Mouse (Mus musculus) macrophage (primary cell): ENCODE measurements around the gene Vmn2r3. TPM values are rescaled to one million over a fixed set of nuclear protein-coding genes. Genes with fewer than 3 reads are reported as not detected.
"Not testable (repeated sequence)": the region's sequence is repeated elsewhere in the genome, so short reads cannot be mapped to it uniquely, and the experiment has no call there.

Source experiments
- H3K27ac ChIP-seq: fragments of 350-480 bp; formaldehyde crosslinking; 2 replicates; pipeline ENCODE4 v1.9.0; 2021
- H3K36me3 ChIP-seq: fragments of 350-480 bp; formaldehyde crosslinking; 2 replicates; pipeline ENCODE4 v1.9.0; 2021; ENCODE audit errors: inconsistent target
- H3K4me3 ChIP-seq: fragments of 350-480 bp; formaldehyde crosslinking; 2 replicates; pipeline ENCODE4 v1.9.0; 2021; ENCODE audit errors: inconsistent target
- H3K79me2 ChIP-seq: fragments of 350-480 bp; formaldehyde crosslinking; 2 replicates; pipeline ENCODE4 v1.9.0; 2021; ENCODE audit errors: inconsistent target
- WGBS: methylation state at CpG from one replicate; pipeline ENCODE4 v1.1.7; 2026; ENCODE audit warnings: inconsistent platforms; ENCODE audit not compliant: missing documents; 5-methylcytosine and 5-hydroxymethylcytosine counted together
- polyA plus RNA-seq: library from polyadenylated mRNA; stranded (reverse); fragments of 250-400 nt; gene quantifications from 3 replicates; pipeline ENCODE4 v1.2.4, GENCODE M21; 2018; ENCODE audit warnings: inconsistent platforms
- total RNA-seq, 78 experiments: library from RNA; depleted of rRNA; stranded (reverse); fragments of 250-400 nt; gene quantifications; 1 replicate in 9 of 78; 2 replicates in 24 of 78; 3 replicates in 43 of 78; 4 replicates in 2 of 78; pipeline ENCODE4 v1.2.4; 2018; ENCODE audit warnings: inconsistent platforms in 56 of 78

The Vmn2r3 gene
- not detected for total RNA-seq (2018; cell fraction: chromatin; rRNA removed)
- not detected for total RNA-seq (2018; cell fraction: cytosol; rRNA removed)
- not detected for total RNA-seq (2018; cell fraction: nucleus; rRNA removed)
- polyA plus RNA-seq, result not detected in 3 replicates

- H3K4me3 ChIP-seq, result no peak within 1 kb of the TSS
- H3K36me3 ChIP-seq, result no peaks in the 10 kb centered on the region
- WGBS, result 100% methylated on average over 1 of the region's 1 CpGs
- no peak within 1 kb of the TSS for H3K27ac ChIP-seq
- no peaks in the 10 kb centered on the region for H3K79me2 ChIP-seq
Observed at GRCm38 (mm10) chr3:64289609-64290008, at the start of gene Vmn2r3. TSS of gene Vmn2r3 (minus strand) at chr3:64289709.

DNA sequence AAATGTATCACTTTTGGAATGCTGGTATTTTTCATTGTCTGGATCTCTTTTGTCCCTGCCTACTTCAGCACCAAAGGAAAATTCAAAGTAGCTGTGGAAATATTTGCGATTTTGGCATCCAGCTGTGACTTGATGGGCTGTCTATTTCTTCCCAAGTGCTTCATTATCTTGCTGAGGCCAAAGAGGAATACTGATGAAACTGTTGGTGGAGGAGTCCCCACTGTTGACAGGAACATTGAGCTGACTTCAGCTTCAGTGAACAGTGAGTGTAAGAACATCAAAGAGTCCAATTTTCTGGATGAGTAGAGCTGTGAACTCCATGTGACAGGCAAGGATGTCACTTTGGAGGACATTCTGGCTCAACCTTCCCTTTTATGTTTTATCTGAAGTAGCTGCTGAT is 43.0 kb upstream of the Vmn2r3 start:
- H3K27ac ChIP-seq, result no peak overlapping the region
- no peaks in the 10 kb centered on the region for H3K36me3 ChIP-seq
- no peaks in the 10 kb centered on the region for H3K79me2 ChIP-seq
- no peak overlapping the region for H3K4me3 ChIP-seq
- WGBS, result 83% methylated on average over 1 of the region's 1 CpGs

DNA sequence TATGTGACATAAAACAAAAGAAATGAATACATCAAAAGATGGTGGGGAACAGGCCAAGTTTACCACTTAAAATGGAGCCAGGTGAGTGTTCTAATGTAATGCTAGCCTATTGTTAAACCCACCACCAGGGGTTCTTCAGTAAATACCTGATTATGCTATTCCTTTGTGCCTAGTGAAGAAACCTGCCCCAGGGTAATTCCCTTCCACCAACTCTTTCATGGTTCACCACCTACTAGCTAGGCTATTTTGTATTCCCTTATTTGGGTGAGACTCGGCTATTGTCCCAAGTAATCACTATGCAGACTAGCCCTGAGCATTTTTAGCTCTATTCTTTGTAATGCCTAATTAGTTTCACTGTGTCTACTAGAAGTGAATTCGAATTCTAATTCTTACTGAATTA is 32.3 kb upstream of the Vmn2r3 start:
- Histone ChIP-seq H3K4me3 (no peak overlapping the region), H3K27ac (no peak overlapping the region), H3K79me2 (no peaks in the 10 kb centered on the region), H3K36me3 (no peaks in the 10 kb centered on the region)
- 77% methylated on average over 2 of the region's 2 CpGs for WGBS

- H3K4me3 ChIP-seq, result no peak overlapping the region
- H3K36me3 ChIP-seq, result no peaks in the 10 kb centered on the region
- no peaks in the 10 kb centered on the region for H3K79me2 ChIP-seq
- no peak overlapping the region for H3K27ac ChIP-seq
Observed at GRCm38 (mm10) chr3:64306799-64307198, 17.3 kb upstream of the Vmn2r3 start.

DNA sequence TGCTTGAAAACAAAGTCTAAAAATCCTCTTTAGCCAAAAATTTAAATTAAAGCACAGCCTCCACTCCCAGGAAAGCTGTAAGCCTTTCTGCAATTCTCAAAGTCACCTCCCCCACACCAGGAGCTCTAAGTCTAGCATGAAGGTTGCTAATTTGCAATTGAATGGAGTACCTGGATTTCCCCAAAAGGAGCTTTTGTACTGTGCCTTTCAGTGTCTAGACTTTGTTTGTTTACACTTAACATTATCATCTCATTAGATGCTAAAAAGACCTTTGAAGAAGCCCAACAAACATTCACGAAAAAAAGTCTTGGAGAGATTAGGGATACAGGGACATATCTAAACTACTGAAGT is 23.8 kb downstream of the Vmn2r3 start:
- Histone ChIP-seq H3K4me3 (no peak overlapping the region), H3K36me3 (no peaks in the 10 kb centered on the region), H3K79me2 (no peaks in the 10 kb centered on the region), H3K27ac (no peak overlapping the region)
- 27% methylated on average over 1 of the region's 1 CpGs for WGBS

DNA sequence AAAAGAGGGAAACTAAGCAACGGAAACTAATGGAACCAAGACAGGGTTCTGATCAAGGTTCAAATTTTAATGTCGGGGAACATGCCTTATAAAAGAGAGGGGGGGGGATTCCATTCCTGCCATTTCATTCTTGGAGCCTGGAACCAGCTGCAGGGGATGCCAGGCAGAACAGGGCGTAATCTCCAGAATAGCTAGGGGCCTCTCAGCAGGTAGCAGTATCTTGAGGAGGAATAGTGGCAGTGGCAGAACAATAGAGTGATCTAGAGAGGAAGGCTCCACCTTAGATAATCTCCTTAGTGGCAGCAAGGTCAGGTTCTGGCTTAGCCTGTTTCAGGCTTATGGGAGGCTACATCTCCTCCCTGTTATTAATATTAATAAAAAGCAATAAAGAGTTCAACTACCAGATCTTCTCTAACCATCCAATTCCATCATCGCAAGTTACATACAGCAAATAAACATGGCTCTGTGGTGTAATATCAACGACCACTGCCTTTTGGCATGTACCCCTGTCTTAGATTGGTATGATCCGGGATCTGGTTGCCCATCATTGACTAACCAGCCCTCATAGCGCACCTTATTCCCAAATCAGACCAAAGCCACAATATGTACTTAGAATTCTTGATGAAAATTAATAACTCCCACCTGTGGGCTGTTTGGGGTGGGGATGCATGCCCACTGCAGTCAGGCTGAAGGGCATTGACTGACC is 24.3 kb downstream of the Vmn2r3 start:
- H3K36me3 ChIP-seq, H3K4me3 ChIP-seq, H3K79me2 ChIP-seq, H3K27ac ChIP-seq: not testable (repeated sequence)
- WGBS, result 40% methylated on average over 7 of the region's 7 CpGs

GRCm38 (mm10) chr3:64259582-64259981 is 29.9 kb downstream of the Vmn2r3 start:
- Histone ChIP-seq H3K27ac (no peak overlapping the region), H3K4me3 (no peak overlapping the region), H3K79me2 (no peaks in the 10 kb centered on the region), H3K36me3 (no peaks in the 10 kb centered on the region)
- 79% methylated on average over 3 of the region's 3 CpGs for WGBS

DNA sequence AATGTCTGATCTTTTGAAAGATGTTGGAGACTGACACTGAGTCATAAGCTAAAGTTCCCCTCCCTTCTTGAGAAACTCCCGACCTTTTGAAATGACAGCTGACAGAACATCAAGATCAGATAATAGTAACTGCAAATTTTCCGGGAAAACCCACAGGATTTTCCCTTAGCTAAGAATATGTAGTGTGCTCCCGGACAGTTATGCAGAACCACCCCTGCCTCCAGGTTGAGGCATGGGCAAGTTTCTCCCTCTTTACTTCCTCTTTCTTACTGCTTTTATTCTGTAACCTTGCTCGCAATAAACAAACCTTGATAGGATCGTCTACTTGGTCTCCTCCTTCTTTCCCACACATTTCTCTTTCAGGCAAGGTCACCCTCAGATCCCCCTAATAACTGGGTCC is 37.9 kb downstream of the Vmn2r3 start:
- no peaks in the 10 kb centered on the region for H3K79me2 ChIP-seq
- H3K27ac ChIP-seq, result no peak overlapping the region
- WGBS, result 84% methylated on average over 5 of the region's 5 CpGs
- no peak overlapping the region for H3K4me3 ChIP-seq
- no peaks in the 10 kb centered on the region for H3K36me3 ChIP-seq

- not testable (repeated sequence) for H3K27ac ChIP-seq, H3K4me3 ChIP-seq, H3K79me2 ChIP-seq, H3K36me3 ChIP-seq
- 77% methylated on average over 6 of the region's 6 CpGs for WGBS
Observed at GRCm38 (mm10) chr3:64250461-64250860, 39.0 kb downstream of the Vmn2r3 start.

DNA sequence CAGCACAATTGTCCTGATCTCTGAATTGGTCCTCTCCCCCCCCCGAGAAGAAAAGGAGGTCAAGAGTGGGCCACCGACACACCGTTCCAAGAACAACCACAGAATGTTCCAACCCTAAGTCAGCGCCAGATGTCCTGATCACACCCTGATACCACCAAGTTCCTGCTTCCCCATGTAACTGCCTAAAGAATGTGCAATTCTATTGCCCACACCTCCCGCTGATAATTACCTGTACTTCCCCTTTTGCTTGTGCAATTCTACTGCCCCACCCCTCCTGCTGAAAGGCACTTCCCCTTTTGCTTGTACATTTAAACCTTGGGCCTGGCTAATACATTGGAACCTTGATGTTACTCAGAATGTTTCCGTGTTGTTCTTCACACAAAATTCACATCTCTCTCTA is 54.0 kb downstream of the Vmn2r3 start:
- H3K79me2 ChIP-seq, H3K27ac ChIP-seq, H3K4me3 ChIP-seq, H3K36me3 ChIP-seq: not testable (repeated sequence)
- 26% methylated on average over 6 of the region's 6 CpGs for WGBS

DNA sequence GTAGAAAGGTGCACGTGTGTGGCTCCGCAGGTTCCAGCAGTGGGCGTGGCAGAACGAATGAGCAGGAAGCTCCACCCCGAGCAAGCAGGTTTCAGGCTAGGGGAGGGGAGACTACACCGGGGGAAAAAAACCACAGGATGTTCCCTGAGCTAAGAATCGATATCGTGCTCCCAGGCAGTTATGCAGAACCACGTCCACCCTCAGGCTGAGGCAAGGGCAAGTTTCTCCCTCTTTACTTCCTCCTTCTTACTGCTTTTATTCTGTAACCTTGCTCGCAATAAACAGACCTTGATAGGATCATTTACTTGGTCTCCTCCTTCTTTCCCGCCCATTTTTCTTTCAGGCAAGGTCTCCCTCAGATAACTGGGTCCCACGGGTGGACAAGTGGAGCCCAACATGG is 55.9 kb downstream of the Vmn2r3 start:
- H3K4me3 ChIP-seq, H3K36me3 ChIP-seq, H3K27ac ChIP-seq, H3K79me2 ChIP-seq: not testable (repeated sequence)
- WGBS, result 68% methylated on average over 8 of the region's 12 CpGs

DNA sequence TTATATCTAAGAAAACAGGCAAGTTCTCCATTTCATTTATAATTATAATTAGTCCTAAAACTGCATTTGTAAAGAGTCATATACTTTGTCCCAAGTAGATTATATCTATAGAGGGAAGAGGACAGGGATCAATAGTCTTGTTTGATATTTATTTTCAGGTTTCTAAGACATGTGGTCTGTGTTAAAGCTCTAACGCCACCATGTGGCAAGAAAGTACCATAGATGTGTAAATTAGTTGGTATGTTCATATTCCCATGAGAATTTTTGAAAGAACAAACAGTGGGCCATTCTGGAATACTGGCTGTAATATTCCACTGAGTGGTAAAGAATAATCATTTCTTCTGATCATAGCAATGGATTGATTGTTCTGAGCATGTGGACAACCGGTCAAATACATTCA is 62.3 kb downstream of the Vmn2r3 start:
- WGBS, result 79% methylated on average over 2 of the region's 2 CpGs
- no peaks in the 10 kb centered on the region for H3K79me2 ChIP-seq
- no peak overlapping the region for H3K27ac ChIP-seq
- no peak overlapping the region for H3K4me3 ChIP-seq
- H3K36me3 ChIP-seq, result no peaks in the 10 kb centered on the region

Other genes starting within 250 kb of the Vmn2r3 start
- not detected in 3 replicates for gene Vmn2r1, start 208.2 kb downstream of the Vmn2r3 start, polyA plus RNA-seq
- gene Vmn2r2, start 147.8 kb downstream of the Vmn2r3 start, polyA plus RNA-seq, result not detected in 3 replicates
- not detected in 3 replicates for gene Vmn2r4, start 125.7 kb upstream of the Vmn2r3 start, polyA plus RNA-seq
- not detected in 3 replicates for gene Vmn2r5, start 220.1 kb upstream of the Vmn2r3 start, polyA plus RNA-seq